Mouse (Mus musculus): ENCODE results near the gene Tmem125.
"Not testable (repeated sequence)": the region's sequence is repeated elsewhere in the genome, so short reads cannot be mapped to it uniquely, and the experiment has no call there.

Tmem125 gene

DNA sequence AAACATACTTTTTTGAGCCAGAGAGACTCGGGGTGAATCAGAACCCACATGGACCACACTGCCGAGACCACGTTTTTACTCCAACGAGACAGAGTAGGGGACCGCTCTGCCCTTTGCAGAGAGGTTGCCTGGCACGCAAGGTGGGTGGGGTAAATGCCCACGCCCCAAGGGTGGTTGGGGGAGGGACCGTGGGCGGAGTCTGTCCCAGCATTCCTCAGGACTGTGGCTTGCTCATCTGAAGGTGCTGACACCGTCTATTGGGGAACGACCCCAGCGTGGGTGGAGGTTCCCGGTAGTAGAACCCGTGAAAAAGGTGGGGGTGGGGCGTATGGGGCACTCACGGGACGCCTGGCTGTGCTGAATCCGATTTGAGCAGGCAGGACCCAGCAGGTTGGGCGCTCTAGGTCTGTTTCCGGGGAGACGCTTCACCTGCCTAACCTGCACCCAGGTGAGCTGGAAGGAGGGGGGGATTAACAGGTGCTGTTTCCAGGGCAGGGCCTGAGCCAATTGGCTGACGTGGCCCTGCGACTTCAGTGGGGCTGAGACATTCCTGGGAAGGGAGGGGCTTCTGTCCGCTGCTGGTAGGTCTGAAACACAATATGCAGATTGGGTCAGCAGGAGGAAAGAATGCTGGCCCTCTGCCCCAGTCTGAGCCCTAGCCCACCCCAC, at the start of gene Tmem125:
TSS of gene Tmem125 (minus strand) at position 453 of the 669 bp plus-strand sequence.
- DNase-seq (ENCODE audit: low spot score): peak; percentile 92

DNA sequence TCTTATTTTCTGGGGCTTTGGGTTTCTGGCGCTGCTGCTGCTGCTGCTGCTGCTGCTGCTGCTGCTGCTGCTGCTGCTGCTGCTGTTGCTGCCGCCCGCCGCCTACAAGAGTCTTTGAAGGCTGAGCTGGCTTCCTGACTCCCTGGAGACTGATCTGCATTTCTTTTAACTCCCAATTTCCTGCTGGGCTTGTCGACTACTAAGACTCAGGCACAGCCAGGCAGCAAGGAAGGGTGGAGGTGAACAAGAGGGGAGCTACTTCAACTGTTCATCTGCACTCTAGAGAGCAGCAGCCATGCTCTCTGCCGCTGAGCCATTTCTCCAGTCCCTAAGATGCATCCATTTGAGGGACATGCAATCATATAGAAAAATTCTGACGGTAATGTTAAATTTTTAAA, 45.9 kb upstream of the Tmem125 start:
- no peak for DNase-seq (ENCODE audit: low spot score)

DNA sequence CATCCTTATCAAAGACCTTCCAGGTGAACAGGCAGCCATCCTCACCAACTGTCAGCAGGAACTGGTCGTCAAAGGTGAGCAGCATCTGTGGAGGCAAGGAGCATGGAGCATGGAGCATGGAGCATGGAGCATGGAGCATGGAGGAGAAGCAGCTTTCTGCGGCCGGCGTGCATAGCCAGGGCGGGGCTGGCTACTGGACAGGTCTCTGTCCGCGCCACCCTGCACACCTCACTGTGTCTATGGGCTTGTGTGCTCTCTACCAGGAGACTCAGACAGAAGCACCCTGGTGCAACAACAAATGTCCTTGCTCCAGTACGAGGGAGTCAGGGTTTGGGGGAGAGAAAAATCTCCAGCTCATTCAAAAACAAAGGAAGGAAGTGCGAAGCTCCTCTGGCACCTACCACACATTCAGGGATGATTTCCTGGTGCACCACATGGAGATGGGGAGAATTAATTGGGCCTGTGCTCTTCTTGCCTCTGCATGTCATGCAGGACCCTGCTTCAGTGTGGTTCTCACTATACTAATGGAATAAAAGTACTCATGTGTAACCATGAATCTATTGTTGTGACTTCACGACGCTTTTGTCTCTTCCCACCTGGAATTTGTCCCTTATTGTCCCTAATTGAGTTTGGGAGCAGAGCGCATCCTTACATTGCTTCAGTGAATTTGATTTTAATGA, 45.3 kb upstream of the Tmem125 start:
- no peak for DNase-seq (ENCODE audit: low spot score)

DNA sequence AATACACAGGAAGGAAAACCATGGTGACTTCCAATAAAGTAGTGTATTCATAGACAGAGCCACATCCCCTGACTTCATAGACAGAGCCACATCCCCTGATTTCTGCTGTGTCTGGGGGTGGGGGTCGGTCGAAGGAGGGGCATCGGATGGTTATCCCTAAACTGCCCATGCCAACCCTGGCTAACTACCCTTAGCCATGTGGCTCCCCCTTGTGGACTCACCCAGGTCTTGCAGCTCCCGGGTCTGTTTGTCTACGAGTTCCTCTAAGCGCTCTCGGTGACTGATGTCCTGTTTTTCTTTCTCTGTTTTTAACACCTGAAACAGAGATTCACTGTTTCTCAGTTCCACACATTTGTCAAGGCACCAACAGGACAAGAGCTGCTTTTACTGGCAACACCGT, 38.8 kb upstream of the Tmem125 start:
- DNase-seq (ENCODE audit: low spot score): no peak

DNA sequence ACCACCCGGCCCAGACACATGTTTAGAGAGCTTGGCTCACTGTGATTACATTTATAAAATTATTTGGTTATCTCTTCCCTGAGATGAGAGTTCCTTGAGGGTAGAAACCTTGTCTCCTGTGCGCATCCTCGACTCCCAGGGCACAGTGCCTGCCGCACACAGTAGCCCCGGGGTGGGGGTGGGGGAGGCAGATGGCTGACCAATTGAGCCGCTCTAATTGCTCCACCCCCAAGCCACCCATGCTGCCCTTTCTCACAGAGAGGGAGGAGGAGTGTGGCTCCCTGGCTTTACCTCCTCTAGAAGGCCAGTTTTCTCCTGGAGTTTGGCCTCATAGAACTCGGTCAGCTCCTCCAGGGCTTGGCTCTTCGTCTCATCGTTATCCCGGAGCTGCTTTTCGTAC, 37.7 kb upstream of the Tmem125 start:
- no peak for DNase-seq (ENCODE audit: low spot score)

DNA sequence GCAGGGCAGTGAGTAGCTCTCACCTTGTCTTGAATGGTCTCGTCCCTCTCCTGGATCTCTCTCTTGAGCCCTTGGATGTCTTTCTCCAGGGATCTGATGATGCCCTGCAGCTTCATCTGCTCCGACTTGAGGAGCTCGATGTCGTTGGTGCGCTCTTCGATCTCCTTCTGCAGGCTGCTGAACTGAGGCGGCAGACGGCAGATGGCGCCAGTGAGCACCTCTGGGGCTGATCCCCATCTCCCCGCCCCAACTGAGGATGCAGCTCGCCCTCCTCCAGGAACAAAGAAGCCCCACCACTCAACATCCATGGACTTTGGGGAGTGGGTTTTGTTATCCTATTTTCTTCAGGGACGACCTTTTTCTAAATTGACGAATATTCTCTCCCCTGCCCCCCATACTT, 35.5 kb upstream of the Tmem125 start:
- no peak for DNase-seq (ENCODE audit: low spot score)

DNA sequence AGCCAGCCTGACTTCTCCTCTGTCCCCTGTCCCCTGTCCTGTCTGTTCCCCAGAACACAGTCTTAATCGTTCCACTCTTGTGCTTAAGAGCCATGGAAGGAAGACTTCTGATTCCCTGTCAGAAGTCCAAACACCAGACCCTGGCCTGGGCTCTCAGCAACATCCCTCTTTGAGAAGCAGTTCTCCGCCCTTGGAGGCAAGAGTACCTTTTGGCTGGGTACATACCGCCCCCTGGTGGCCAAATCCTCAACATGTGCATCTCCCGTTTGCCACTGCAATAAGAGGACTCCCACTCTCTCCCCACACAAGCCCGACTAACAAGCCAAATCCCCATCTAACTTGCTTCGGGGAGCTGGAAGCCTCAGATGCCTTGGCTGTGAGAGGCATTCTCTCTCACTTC, 32.3 kb upstream of the Tmem125 start:
- DNase-seq (ENCODE audit: low spot score): peak; percentile 70

DNA sequence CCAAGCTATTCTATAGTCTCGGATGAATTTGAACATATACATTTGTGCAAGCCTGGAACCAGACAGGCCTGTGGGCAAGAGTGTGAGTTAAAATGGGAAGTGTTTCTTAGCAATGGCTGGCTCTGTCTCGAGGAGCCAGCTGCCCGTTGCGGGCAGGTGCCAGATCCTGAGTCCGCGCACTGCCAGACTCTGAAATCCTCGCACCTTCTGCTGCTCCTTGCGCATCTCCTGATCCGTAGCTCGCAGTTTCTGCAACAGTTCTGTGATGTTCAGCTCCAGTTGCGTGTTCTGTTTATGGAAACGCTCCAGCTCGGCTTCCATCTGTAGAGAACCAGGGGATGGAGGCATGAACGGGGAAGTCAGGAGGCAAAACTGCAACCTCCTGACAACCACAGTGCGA, 27.6 kb upstream of the Tmem125 start:
- no peak for DNase-seq (ENCODE audit: low spot score)

DNA sequence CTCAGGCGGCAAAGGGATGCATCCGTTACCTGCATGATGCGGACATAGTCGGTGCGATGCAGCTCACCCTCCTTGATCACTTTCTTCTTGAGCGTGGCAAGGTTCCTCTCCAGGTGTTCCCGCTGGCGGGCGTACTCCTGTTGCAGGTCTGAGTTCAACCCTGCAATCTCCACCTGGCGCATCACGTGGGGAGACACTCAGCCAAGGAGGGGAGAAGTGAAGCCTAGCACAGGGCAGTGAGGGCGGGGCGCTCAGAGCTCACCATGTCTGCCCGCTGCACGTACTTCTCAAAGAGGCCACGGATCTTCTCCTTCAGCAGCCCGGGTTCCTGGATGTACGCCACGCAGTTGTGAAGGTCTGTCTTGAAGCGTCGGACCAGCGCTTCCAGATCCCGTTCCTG, 25.5 kb upstream of the Tmem125 start:
- DNase-seq (ENCODE audit: low spot score): no peak

DNA sequence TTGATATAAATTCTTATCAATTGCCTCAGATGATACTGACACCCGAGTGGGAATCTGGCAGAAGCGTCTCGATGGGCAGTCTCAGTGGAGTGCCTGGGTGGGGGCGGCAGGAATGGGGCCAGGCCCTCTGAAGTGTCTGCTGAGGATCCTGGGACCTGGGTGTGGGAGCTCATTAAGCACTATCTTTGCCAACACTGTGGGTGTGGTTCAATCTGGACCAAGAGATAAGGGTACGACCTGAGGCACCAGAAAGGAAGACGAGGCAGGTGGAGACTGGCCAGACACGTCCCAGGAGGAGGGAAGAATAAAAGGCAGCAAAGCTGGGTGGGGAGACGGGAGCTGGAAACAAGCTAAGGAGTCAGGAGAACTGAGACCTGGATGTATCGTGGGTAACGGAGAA, 24.9 kb upstream of the Tmem125 start:
- peak; percentile 47 for DNase-seq (ENCODE audit: low spot score)

DNA sequence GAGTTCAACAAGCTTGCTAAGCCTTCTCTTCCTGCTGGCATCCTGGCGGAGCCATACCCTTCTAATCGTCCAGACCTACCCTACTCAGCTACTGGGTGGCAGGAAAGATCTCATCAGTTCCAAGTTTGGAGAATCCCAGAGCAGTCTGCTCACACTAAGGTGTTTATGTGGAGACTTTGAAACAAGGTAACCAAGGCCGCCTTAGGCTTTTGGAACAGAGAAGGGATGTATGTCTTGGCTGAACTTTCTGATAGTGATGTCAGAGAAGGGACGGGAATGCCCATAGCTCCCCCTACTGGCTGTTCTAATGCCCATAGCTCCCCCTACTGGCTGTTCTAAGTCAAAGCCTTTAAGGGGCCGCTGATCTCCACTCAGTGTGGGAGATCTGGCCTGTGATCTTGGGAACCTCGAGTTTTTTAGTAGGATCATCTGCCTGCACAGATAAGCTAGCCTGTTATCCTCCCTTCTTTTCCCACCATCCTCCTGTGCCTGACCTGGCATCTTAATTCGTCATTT, 22.4 kb upstream of the Tmem125 start:
- DNase-seq (ENCODE audit: low spot score): peak; percentile 29

DNA sequence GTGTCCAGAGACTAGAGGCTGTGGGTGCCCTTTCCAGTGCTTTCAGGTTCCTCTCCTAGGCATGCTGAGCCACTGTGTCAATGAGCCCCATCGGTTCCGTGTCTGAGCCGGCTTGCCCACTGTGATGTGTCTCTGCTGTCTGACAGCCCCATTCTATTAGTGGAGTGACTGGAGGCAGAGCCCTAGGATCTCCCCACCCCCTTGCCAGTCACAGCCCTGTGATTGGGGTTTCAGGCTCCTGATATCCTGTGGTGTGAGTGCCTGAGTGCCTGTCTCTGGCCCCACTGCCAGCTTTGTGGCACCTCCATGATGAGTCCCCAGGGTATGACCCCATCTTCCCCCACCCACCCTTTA, 21.1 kb upstream of the Tmem125 start:
- no peak for DNase-seq (ENCODE audit: low spot score)

DNA sequence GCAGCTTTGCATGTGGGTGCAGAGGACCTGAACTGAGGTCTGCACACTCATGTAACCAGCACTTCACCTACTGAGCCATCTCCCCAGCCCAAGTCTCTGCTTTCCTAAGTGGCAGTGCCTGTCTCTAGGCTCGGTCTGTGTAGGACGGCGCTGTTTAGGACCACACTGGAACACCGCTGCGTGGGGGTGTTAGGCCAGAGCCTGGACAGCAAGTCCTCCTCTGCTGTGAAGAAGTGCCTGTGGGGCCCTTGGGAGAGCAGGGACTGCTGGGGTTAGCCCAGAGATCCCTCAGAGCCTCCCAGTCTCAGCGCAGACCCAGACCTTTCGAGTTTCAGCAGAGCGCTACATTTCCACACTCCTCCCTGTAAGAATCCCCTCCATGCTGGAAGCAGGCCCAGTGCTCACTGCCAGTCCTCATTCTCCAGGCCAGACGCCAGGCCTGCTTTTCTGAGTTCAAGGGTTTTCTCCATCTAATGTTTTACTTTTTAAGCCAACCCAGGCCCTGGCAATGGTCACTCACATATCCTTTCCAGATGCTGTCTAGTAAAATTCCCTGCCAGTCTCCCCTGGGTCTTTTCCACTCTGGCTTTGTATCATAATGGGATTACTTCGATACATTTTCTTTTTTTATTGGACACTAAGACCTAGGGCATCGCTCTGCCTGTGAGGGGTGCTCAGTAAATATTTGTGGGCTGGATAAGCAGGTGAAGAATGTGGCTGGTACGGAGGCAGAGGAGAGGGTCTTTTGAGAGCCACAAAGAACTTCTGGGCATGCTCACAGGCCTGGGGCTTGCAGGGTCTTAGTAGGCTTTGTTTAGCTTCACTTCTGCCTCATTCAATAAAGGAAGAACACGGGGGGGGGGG, 20.4 kb upstream of the Tmem125 start:
- no peak for DNase-seq (ENCODE audit: low spot score)

DNA sequence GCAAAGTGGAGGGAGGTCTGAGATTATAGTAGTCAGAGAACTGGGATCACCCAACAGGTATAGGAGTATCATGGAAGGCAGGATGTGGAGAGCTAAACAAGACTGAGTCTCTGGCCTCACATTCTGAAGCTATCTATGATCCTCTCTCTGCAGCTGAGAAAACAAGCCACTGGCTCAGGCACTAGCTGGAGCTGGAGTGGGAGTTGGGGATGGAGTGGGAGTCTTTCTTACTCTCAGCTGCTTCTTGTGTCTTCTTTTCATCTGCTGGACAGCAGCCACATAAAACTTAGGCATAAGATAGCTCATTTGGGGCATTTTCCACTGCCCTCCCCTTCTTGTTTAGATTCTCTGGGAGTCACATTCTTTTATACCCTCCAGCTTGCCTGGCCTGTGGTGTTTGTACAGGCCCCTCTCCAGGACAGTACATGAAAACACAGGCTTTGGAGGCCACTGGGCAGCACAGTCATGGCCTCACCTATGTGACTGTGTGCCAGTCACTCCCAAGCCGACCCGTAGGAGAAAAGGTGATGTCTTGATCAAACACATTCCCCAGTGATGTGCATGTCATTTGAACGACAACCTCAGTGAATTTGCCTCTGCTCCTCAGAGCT, 9.3 kb upstream of the Tmem125 start:
- DNase-seq (ENCODE audit: low spot score): no peak

DNA sequence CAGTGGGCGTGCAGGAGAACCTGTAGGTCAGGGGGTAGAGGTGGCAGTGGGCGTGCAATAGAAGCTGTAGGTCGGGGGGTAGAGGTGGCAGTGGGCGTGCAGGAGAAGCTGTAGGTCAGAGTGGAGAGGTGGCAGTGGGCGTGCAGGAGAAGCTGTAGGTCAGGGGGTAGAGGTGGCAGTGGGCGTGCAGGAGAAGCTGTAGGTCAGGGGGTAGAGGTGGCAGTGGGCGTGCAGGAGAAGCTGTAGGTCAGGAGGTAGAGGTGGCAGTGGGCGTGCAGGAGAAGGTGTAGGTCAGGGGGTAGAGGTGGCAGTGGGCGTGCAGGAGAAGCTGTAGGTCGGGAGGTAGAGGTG, 4.3 kb upstream of the Tmem125 start:
- peak; percentile 80 for DNase-seq (ENCODE audit: low spot score)

DNA sequence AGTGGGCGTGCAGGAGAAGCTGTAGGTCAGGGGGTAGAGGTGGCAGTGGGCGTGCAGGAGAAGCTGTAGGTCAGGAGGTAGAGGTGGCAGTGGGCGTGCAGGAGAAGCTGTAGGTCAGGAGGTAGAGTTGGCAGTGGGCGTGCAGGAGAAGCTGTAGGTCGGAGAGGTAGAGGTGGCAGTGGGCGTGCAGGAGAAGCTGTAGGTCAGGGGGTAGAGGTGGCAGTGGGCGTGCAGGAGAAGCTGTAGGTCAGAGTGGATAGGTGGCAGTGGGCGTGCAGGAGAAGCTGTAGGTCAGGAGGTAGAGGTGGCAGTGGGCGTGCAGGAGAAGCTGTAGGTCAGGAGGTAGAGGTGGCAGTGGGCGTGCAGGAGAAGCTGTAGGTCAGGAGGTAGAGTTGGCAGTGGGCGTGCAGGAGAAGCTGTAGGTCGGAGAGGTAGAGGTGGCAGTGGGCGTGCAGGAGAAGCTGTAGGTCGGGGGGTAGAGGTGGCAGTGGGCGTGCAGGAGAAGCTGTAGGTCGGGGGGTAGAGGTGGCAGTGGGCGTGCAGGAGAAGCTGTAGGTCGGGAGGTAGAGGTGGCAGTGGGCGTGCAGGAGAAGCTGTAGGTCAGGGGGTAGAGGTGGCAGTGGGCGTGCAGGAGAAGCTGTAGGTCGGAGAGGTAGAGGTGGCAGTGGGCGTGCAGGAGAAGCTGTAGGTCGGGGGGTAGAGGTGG, 3.7 kb upstream of the Tmem125 start:
- DNase-seq (ENCODE audit: low spot score): not testable (repeated sequence)

DNA sequence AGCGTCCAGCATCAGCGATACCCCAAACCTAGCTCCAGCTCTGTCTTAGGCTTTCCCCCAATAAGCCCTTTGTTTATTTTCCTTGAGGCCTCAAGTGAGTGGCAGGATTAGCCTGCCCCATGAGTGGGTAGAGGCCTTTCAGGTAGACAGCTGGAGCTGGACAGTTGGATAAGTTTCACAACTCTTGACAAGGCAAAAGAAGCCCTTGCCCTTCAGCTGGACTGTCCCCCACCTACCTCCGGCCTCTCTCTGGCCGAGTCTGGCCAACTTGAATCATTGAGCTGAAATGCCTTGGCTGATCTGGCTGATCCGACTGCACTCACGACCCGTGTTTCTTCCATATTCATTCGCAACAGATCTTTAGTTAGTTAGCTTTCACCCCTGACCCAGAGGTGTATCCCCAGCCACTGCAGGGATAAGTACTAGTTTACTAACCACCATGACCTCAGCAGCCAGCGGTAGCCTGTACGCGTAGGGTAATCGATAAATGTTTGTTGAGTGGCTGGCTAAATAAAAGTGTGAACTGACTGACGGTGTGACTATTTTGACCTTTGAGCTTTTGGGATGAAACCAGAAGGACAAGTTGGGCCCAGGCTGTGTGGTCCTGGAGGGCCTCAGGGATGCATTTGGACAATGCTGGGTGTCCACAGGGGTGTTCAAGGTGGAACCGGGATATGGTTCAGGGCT, 740 bp upstream of the Tmem125 start:
- peak; percentile 58 for DNase-seq (ENCODE audit: low spot score)

DNA sequence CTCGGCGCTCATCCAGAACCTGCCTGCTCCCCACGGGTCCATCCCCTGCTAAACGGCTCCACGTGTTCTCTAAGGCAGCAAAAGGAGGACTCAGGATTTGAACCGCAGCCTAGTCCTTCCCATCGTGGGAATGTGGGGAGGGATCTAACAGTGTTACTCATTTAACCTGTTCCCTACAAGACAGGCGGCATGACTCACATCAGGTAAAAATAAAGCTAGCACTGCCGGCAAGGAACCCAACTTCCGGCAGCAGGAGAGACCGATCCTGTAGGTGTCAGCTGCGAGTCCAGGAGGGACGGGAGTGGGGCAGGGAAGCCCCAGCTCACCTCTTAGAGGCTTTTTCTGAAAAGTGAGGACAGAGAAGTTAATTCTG, 700 bp downstream of the Tmem125 start:
- peak; percentile 77 for DNase-seq (ENCODE audit: low spot score)

DNA sequence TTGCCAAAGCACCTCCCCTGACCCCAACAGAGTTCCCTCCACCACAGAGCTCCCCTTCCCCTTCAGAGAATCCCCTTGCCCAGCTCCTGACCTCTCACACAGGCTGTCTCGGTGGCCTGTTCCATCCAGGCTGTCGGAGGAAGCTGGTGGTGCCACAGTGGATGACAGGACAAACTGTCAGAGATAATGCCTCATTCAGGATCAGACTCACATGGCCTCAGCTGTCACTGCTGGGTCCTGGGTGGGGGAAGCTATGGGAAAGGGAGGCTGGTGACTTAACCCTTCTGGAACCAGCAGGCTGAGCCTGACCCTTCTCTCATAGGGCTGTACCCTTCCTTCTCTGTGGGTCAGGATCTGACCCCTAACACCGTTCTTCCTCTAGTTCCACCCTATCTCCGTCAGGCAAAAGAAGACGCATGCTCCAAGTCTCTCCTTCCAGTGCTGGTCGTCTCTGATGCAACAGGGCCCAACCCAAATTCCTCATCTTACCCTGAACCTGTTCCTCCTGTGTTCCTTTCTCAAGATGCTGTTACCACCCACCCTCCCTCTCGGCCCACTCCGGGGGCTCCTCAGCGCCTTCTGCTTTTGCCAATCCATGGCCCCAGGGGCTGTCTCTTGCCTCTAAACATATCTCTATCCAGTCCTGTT, 1.2 kb downstream of the Tmem125 start:
- DNase-seq (ENCODE audit: low spot score): no peak

DNA sequence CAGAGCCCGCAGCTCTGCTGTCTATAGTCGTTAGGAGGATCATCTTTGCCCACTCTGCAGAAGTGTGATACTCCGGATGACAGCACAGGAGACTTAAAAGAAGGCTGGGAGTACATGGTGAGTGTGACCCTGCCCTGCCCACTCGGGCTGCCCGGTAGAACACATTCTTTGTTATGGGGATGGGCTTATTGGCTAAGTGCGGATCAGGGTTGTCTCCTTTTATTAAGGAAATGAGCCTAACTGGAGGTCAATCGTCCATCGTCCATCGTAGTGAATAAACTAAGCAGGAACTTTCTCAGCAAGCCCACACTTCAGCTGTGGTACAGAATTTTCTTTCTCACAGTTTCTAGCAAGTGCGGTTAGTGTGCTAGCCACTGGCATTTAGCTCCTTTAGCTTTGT, 3.9 kb downstream of the Tmem125 start:
- no peak for DNase-seq (ENCODE audit: low spot score)

DNA sequence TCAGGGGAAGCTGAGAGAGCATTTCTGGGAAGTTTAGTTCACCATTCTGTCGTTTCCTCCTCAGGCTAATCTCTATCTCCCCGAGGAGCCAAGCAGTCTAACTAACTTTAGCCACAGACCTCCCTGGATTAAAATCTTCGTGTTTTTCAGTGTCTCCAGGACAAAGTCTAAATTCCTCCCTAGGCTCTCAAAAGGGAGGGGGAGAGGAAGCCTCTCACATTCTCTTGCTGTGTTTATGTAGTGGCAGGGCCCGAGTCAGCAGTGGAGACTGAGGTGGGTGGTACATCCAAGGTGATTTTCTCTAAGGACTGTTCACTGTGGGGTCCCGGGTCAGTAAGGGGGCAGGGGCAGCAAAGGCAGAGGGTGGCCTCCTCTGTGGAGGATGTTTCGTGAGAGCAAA, 6.0 kb downstream of the Tmem125 start:
- DNase-seq (ENCODE audit: low spot score): peak; percentile 71
